Mouse (Mus musculus) gastrocnemius, postnatal 10 days (tissue): ENCODE data around the gene Exosc5. TPM values are rescaled to one million over a fixed set of nuclear protein-coding genes. Genes with fewer than 3 reads are reported as not detected.

Experiments used
- DNase-seq: peaks from one replicate; pipeline ENCODE4 v3.0.0; 2021; ENCODE audit warnings: mixed read lengths
- total RNA-seq, 2 experiments: library from RNA; stranded (reverse); gene quantifications; 2 replicates each; pipeline ENCODE4 v1.2.3; 2021

Gene Exosc5
- total RNA-seq, 2 experiments from 2014 or later: 23.6 to 26.0 TPM

DNA sequence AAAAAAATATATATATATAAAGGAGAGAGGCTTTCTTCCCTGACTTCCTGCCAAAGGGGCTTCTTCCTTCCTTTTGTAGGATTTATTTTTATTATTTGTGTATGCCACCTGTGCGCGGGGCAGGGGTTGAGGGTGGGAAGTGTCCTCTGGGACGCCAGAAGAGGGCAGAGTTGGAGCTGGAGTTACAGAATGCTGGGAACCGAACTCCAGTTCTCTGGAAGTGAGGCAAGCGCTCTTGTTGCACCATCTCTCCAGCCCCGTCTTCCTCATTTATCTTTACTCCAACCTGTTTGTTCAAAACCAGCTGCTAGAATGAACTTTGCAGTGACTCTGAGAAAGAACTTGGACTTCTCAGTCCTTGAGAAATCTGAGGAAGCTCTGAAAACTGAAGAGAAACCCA lies 21.0 kb downstream of the Exosc5 start:
- DNase-seq: no peak

DNA sequence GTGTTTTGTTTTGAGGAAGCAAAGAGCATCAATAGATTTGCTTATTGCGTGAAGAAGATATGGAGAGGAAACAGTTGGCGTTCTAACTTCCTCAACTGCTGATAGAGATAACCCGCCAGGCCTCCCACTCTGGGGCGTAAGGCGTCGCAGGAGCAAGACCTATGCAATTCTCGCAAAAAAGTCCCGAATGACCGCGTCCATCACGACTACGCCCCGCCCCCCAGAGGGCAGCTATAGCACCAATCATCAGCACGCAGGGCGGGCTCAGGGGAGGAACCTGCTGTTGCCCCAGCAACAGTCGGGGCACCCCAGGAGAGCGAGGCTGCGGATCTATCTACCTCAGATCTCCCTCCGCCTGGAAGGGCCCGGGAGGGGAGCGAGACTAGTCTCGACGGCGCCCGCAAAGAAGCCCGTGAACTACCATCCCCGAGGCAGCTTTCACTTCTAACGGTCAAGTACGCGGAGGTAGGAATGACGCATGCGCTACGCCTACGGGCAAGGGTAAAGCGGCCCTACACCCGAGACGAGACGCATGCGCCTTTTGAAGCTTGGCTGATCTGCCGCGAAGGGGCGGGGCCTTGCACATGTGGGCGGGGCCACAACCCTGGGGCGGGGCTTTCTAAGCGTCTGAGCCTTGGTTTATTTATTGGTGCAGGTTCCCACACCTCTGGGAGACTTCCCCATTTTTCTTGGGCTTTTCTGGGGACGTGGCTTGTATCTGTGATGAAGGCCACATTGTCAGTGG lies 21.7 kb downstream of the Exosc5 start, which contains the start of gene B9d2:
TSS of gene B9d2 (plus strand) at position 267 of the 745 bp plus-strand sequence.
- DNase-seq: peak; percentile 96

DNA sequence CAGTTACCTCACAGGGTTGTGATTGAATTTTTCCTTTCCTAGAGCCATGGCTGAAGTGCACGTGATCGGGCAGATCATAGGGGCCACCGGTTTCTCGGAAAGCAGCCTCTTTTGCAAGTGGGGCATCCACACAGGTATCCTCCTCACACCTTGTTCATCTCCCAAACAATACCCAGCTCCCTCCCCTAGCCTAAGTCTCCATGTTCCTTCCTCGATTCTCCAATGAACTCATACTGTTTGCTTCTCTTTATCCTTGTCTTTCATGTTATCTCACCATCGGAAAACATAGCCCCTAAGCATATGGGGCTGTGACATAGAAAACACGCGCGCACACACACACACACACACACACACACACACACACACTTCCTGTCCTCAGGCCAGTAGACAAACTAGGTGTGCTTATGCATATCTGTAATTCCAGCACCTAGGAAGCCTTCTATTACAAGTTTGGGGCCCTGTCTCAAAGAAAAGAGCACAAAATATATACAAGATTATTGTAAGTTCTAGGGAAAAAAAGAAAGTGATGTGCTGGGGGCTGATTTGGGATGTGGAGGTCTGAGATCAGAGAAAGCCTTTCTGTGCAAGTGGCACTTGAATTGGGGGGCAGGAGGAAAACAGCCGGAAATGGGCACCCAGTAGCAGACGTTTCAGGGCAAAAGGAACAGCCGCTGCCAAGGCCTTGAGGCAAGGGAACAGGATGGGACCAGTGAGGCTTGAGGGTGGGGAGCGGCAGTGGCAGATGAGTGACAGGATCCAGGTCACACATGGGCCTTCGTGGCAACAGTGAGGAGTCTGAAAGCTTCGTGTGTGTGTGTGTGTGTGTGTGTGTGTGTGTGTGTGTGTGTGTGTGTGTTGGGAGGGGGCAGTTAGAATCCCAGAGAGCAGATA lies 22.6 kb downstream of the Exosc5 start:
- no peak for DNase-seq

DNA sequence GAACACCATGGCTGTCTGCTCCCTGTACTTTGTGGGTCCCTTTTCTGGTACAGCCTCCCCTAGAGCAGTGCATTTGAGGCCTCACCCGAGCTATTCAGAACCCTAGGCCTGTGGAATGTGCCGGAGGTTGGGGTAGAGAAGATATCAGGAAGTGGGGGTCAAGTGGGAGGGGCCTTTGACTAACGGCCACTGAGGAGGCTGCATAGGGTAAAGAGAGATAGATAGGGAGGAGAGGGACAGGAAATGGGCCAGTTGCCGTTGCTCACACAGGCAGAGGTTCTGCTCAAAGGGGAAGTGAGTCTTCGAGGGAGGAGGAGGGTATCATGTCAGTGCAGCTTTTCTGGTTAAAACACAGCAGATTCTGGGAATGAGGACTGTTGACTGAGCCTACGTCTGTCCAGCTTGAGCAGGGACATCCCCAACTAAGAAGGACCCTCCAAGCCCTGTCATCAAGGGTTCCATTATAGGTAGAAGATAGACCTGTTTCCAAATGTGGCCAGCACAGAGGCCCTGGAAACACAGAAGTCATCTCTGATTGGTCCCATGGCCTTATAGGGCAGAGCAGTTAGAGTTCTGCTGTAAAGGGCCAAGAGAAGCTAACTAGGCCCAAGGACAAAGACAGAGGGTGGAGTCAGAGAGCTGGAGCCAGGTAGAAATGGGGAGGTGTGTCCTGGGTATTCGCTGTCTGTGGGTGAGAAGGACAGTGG lies 24.7 kb downstream of the Exosc5 start:
- DNase-seq: no peak

DNA sequence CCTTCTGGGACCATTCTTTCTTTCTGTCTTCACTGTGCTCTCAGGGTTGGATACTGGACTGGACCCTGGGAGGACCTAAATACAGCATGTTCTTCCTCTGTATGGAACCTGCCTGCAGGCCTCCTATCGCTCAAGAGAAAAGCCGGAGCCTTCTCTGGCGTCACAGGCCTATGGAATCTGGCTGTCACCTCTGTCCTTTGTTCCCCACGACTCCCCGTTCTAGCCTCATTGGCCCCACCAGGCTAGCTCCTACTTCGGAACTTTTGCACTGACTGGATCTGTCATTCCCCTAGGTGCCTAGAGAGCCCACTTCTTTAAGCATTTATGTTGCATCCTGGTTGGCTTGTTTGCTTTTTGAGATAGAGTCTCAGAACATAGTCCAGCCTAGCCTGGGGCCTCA lies 25.7 kb downstream of the Exosc5 start:
- no peak for DNase-seq

DNA sequence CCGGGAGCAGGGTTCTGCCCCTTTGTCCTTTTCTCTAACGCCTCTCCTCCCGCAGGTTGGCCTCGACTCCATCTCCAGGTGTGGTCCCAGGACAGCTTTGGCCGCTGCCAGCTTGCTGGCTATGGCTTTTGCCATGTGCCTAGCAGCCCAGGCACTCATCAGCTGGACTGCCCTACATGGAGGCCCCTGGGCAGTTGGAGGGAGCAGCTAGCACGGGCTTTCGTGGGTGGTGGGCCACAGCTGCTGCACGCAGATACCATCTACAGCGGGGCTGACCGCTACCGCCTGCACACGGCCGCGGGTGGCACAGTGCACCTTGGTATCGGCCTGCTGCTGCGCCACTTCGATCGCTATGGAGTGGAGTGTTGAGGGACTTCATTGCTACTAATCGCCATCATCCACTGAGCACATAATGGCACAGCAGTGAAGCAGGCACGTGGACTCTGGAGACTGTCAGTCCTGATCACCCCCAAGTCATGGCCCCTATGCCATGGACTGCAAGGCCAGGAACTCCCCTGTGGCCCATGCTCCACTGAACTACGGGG lies 27.0 kb downstream of the Exosc5 start:
- no peak for DNase-seq

DNA sequence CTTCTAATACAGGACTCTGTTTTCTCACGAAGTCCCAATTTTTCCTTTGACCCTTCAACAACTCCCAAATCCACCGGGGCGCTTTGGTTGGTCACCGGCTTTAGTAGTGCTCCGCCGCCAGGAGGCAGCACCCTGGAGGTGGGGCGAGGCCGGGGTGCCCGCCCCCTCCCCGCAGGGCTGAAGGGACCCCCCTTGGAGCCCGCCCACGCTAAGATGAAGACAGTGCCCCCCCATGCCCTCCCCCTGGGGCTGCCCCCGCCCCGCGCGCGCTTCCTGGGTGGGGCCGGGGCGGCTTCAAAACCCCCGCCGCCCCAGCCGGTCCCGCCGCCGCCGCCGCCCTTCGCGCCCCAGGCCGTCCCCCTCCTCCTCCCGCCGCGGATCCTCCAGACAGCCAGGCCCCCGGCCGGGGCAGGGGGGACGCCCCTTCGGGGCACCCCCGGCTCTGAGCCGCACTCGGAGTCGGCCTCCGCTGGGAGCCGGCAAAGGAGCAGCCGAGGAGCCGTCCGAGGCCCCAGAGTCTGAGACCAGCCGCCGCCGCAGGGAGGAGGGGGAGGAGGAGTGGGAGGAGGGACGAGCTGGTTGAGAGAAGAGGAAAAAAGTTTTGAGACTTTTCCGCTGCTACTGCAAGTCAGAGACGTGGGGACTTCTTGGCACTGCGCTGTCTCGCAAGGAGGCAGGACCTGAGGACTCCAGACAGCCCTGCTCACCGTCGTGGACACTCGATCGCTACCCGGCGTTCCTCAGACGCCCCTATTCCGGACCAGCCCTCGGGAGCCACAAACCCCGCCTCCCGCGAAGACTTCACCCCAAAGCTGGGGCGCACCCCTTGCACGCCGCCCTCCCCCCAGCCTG lies 27.9 kb downstream of the Exosc5 start, which contains the start of gene Tgfb1:
TSS of gene Tgfb1 (plus strand) at position 323 of the 852 bp plus-strand sequence.
- peak; percentile 72 for DNase-seq

DNA sequence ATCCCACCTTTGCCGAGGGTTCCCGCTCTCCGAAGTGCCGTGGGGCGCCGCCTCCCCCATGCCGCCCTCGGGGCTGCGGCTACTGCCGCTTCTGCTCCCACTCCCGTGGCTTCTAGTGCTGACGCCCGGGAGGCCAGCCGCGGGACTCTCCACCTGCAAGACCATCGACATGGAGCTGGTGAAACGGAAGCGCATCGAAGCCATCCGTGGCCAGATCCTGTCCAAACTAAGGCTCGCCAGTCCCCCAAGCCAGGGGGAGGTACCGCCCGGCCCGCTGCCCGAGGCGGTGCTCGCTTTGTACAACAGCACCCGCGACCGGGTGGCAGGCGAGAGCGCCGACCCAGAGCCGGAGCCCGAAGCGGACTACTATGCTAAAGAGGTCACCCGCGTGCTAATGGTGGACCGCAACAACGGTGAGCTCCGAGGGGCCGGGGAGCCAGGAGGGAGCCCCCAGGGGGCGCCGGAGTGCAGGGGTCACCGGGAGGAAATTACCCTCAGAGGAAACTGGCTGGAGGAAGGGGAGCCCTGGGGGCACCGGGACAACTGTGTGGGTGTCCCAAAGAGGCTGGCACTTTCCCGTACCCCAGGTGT lies 28.9 kb downstream of the Exosc5 start:
- DNase-seq: peak; percentile 57

DNA sequence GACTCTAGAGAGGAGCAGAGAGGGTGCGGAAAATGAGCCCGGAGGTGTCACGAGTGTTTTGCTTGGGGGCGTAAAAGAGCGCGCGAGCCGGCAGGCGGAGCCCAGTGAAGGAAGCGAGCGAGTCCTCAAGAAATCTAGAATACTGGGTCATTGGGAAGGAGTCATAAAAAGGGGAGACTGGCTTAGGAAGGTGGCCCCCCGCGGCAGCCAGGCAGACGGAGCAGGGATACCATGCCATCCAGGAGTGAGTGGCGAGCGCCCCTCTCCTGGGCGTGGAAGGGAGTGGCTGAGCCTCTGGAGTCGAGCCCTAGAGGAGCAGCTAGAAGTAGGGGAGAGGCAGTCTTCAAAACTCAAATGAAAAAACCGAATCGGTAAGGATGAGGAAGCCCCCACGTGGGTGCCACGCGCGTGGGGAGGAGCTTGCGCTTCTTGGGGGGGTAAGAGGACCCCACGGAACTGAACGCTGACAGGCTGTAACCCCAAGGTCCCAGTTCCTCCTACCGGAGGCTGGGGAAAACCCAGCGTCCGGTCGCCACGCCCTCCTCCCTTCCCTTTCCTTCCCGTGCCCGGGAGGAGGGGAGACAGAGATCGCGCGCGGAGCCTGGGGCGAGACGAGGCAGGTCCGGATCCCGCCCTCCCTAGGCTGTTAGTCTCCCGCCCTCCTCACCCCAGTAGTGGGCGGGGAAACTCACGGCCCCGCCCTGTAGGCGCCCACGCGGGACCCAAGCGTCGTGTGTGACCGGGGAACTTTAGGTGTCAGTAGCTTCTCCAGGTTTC lies 30.0 kb downstream of the Exosc5 start:
- DNase-seq: peak; percentile 60

DNA sequence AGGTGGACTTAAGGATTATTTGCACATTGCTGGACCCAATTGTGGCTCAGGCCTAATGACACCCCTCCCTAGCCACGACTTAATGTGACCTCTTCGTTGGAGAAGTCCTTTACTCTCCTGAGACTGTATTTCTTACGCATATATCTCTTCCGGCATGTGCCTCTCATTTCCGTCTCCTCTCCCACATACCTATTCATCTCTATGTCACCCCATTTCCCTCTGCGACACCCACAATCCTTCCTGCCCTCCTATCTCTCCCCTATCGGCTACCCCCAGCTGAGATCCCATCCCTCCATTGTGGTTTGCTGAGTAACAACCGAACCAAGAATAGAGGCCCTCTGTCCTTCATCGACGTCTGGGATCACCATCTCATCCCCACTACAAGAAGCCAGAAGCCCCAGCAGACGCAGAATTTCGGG lies 30.6 kb downstream of the Exosc5 start:
- no peak for DNase-seq

DNA sequence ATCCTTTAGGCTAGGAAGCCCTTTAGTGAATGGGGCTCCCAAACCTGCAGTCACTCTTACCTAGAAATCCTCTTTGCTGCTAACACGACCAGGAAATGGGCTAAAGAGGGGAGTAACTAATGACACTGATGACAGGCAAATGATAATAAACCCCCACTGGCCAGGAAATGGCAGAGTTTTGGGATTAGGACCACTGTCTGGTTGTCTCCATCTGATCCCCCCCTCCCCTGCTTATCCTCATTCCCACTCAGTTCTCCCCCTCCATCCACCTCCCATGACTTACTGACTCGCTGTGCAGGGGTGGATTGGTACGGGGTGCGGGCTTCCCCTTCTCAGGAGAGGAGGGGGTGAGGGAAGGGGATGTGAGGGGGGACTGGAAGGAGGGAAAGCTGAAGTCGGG lies 31.1 kb downstream of the Exosc5 start:
- no peak for DNase-seq

DNA sequence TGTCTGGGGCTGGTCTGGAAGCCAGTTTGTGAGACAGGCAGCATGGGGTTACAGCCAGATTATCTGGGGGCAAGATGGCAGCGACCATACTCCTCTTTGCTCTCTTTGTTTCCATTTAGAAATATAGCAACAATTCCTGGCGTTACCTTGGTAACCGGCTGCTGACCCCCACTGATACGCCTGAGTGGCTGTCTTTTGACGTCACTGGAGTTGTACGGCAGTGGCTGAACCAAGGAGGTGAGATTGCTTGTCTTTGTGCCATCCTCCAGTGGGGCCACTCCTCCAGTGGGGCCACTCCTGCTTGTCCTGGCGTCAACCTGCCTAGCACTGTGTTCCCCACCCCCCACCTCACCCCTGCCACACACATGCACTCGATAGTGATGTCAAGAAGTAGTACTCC lies 35.1 kb downstream of the Exosc5 start:
- DNase-seq: no peak

DNA sequence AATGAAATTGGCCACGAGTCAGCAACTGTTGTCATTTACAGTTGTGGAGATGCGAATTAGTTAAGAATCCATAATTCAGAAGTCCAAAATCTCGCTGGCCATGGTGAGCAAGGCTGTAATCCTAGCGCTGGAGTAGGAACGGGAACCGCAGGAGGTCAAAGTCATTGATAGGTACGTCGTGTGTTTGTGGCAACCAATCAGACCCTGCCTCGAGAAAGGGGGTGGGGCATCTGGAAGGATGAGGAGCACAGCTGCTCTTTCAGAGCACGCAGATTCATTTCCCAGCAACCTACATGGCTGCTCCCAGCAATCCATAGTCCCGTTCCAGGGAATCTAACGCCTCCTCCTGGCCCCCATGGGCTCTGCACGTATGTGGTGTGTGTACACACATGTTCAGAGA lies 40.9 kb downstream of the Exosc5 start:
- DNase-seq: no peak

DNA sequence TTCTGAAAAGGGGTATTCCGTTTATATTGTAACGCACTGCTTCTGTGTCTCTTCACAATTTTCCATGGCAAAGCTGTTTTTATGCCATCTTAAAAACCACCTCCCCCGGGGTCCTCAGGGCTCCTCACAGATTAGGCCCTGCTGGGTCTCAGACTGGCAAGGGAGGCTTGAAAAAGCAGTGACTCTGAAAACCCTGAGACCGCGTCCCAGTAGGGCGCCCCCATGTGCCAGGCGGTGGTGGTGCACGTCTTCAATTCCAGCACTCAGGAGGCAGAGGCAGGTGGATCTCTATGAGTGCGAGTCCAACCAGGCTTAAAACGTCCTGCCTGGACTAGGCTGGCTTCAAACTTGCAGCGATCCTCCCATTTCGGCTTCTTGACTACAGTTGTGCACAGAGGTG lies 41.8 kb downstream of the Exosc5 start:
- no peak for DNase-seq

DNA sequence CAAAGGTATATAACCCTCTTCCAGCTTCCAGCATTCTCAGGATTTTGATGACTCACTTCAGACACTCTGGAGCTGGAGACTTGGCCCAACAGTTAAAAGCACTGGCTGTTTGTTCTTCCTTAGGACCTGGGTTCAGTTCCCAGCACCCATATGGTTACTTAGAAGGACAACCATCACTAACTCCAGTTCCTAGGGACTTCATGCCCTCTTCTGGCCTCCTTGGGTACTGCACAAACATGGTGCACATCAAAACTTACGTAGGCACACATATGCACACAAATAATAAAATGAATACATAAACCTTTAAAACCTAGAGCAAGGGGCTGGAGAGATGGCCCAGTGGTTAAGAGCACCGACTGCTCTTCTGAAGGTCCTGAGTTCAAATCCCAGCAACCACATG lies 43.4 kb downstream of the Exosc5 start:
- no peak for DNase-seq

DNA sequence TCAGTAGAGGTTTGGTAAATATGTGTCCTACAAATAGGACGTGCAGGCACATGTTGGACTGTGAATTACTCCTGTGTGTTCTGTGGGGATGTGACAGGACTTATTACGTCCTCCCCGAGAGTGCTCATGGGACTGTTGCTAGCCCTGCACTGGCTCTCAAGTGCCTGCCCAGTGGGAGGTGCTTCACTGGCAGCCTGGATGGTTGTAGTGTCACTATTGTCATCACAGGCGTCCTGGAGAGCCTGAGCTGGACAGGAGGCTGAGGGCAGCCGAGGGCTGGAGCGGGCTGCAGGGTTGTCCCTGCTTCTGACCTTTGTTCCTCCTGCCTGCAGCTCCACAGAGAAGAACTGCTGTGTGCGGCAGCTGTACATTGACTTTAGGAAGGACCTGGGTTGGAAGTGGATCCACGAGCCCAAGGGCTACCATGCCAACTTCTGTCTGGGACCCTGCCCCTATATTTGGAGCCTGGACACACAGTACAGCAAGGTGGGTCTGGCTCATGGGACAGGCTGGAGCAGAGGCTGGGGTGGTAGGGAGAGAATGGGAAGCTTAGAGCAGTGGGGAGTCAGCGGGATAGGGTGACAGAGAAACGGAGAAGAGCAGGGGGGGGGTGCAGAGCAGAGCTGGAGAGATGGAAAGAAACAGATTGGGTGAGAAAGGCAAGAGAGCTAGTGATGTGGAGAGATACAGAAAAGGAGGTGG lies 45.0 kb downstream of the Exosc5 start:
- DNase-seq: no peak

DNA sequence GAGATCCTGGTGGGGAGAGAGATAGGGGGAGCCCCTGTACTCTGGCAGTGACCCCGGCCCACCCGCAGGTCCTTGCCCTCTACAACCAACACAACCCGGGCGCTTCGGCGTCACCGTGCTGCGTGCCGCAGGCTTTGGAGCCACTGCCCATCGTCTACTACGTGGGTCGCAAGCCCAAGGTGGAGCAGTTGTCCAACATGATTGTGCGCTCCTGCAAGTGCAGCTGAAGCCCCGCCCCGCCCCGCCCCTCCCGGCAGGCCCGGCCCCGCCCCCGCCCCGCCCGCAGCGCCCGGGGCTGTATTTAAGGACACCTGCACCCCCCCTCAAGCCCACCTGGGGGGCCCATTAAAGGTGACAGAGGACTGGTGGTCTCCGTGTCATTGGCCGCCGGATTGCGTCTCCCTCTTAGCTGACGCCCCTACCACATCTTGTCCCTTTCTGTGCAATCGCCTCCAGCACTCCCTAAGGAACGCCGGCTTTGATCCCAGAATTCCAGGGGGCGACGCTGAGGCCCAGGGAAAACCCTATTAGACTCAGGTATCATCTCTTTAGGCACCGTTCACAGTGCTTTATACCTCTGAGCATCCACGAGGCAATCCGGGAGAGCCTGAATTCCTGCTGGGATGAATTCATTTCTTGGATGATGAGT lies 45.9 kb downstream of the Exosc5 start:
- DNase-seq: no peak

DNA sequence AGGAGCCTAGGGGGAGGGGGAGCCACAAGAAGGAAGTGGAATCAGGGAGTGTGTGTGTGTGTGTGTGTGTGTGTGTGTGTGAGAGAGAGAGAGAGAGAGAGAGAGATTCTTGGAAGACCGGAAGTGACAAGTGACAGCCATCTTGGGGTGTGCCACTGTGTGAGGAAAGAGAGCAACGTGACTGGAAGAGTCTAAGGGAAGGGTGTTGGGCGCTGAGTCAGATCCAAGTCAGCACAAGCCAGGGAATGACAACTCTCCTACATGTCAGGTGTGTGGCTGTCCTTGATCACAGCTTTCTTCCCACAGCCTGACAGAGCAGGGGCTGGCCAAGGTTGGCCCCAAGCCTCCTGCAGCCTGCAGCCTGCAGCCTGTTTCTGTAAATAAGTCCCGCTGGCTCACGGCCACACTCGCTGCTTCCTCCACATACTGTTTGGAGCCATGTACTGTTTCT lies 46.9 kb downstream of the Exosc5 start:
- no peak for DNase-seq
